Mouse (Mus musculus) liver, embryonic 15.5 days (tissue): ENCODE measurements around the gene Cyb561d1. TPM values are rescaled to one million over a fixed set of nuclear protein-coding genes. Genes with fewer than 3 reads are reported as not detected.

Experiments
- ATAC-seq: fragments of 200-750 bp; cut with Nextera tagmentation; 2 replicates; pipeline ENCODE4 v1.8.0; 2017; ENCODE audit warnings: moderate number of reproducible peaks, mild to moderate bottlenecking, moderate library complexity; ENCODE audit not compliant: insufficient read depth
- H3K27ac ChIP-seq: fragments of 300-500 bp; sonication (generic); replicated peaks from 2 replicates; pipeline ENCODE4 v1.5.1; 2015; ENCODE audit warnings: mild to moderate bottlenecking, inconsistent platforms
- H3K27me3 ChIP-seq: fragments of 300-500 bp; sonication (generic); 2 replicates; pipeline ENCODE4 v1.6.1; 2015; ENCODE audit warnings: mild to moderate bottlenecking, inconsistent platforms
- H3K36me3 ChIP-seq: fragments of 300-500 bp; sonication (generic); replicated peaks from 2 replicates; pipeline ENCODE4 v1.6.1; 2015; ENCODE audit warnings: moderate library complexity, mild to moderate bottlenecking, inconsistent platforms
- H3K4me1 ChIP-seq: fragments of 300-500 bp; sonication (generic); replicated peaks from 2 replicates; pipeline ENCODE4 v1.6.1; 2015; ENCODE audit warnings: inconsistent platforms
- H3K4me2 ChIP-seq: fragments of 300-500 bp; sonication (generic); 2 replicates; pipeline ENCODE4 v1.6.1; 2015; ENCODE audit warnings: moderate library complexity, mild to moderate bottlenecking, inconsistent platforms
- H3K4me3 ChIP-seq: fragments of 300-500 bp; sonication (generic); replicated peaks from 2 replicates; pipeline ENCODE4 v1.5.1; 2015; ENCODE audit warnings: mild to moderate bottlenecking, inconsistent platforms
- H3K9ac ChIP-seq: fragments of 300-500 bp; sonication (generic); 2 replicates; pipeline ENCODE4 v1.6.1; 2015; ENCODE audit warnings: moderate library complexity, mild to moderate bottlenecking, inconsistent platforms
- H3K9me3 ChIP-seq: fragments of 300-500 bp; sonication (generic); replicated peaks from 2 replicates; pipeline ENCODE4 v1.6.1; 2016; ENCODE audit warnings: inconsistent platforms
- WGBS: fragments of 180-500 bp; shearing (Covaris S2); methylation state at CpG from one replicate; pipeline ENCODE4 v1.1.7; 2015; ENCODE audit warnings: mixed read lengths; ENCODE audit not compliant: insufficient replicate concordance; 5-methylcytosine and 5-hydroxymethylcytosine counted together
- polyA plus RNA-seq: library from polyadenylated mRNA; unstranded; fragments of >200 nt; fragmentation: Nextera tagmentation; extraction: Ambion mirVana; gene quantifications from 2 replicates; pipeline ENCODE4 v1.2.1, GENCODE M21; 2015

The Cyb561d1 gene
- polyA plus RNA-seq, 1 experiment from 2014 or later: 2.2 TPM

DNA sequence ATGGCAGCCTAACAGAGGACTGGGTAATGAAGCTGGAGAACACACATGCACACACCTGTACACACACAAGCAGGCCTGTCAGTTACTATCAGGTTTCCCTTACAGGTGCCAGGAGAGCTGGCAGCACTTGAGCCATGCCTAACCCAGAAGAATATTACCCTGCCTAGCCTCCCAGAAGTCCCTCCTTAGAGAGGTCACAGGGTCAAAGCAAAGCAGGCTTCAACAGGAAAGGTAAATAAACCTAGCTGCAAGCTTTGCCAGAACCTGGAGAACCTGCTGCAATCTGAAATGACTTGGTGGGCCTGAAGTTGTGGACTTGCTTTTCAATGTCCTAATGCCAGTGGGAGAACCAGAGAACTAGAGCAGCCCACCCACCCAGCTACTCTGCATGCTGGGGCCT is 1.5 kb upstream of the Cyb561d1 start:
- Histone ChIP-seq H3K4me2 (no peak overlapping the region), H3K27me3 (no peaks in the 10 kb centered on the region), H3K27ac (no peak overlapping the region), H3K4me3 (no peak overlapping the region), H3K4me1 (peaks cover 31% of the 10 kb centered on the region), H3K9ac (no peak overlapping the region), H3K9me3 (no peaks in the 10 kb centered on the region), H3K36me3 (peaks cover 5% of the 10 kb centered on the region)
- no peak for ATAC-seq

DNA sequence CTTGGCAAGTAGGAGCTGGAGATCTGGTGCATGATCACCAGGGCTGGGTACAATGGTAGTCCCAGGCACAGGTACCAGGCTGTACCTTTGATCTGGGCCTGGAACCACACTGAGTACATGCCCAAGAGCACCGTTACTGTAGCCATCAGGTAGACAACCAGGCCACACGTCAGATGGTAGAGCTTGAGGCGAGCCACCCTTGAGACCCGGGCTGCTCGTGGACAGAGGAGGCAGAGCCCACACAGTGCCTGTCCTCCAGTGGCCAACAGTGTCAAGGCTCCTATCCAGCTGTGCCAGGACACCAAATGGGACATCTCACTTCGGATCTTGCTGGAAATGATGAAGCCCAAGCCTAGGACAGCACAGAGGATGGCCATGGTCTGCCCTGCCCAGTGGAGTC is 1.8 kb downstream of the Cyb561d1 start:
- WGBS: 86% methylated on average over 6 of the region's 6 CpGs
- Histone ChIP-seq H3K27ac (peak overlapping the region; percentile 95; the same call in 1 of the 2 replicates), H3K9ac (no peak overlapping the region), H3K27me3 (no peaks in the 10 kb centered on the region), H3K4me3 (peak overlapping the region; percentile 85), H3K9me3 (no peaks in the 10 kb centered on the region), H3K36me3 (no peaks in the 10 kb centered on the region), H3K4me2 (peak overlapping the region; percentile 77), H3K4me1 (peaks cover 48% of the 10 kb centered on the region)
- ATAC-seq: no peak

DNA sequence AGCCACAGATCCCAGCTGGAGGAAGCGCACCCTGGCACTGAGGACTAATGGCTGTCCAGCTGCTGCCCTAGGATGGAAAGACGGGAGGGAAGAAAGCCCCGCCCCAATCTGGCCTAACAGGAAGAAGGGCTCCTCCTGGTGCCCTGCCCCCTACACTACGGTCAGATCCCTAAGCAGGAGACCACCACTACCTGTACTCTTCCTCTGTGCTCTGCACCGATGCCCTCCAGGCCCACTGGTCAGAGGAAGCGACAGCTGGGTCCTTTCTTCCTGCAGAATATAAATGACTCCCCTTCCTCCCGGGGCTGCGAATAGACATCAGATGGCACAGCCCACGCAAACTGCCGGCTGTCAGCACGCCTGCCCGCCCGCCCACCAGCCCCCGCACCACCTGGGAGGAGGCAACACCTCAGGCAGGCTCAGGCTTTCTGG is 3.9 kb downstream of the Cyb561d1 start:
- 44% methylated on average over 14 of the region's 14 CpGs for WGBS
- H3K36me3 ChIP-seq: no peaks in the 10 kb centered on the region
- no peak overlapping the region for H3K4me3 ChIP-seq
- H3K9me3 ChIP-seq: no peaks in the 10 kb centered on the region
- H3K27me3 ChIP-seq: no peaks in the 10 kb centered on the region
- H3K27ac ChIP-seq: no peak overlapping the region
- H3K4me2 ChIP-seq: no peak overlapping the region
- no peak for ATAC-seq
- H3K9ac ChIP-seq: no peak overlapping the region
- peaks cover 46% of the 10 kb centered on the region for H3K4me1 ChIP-seq

DNA sequence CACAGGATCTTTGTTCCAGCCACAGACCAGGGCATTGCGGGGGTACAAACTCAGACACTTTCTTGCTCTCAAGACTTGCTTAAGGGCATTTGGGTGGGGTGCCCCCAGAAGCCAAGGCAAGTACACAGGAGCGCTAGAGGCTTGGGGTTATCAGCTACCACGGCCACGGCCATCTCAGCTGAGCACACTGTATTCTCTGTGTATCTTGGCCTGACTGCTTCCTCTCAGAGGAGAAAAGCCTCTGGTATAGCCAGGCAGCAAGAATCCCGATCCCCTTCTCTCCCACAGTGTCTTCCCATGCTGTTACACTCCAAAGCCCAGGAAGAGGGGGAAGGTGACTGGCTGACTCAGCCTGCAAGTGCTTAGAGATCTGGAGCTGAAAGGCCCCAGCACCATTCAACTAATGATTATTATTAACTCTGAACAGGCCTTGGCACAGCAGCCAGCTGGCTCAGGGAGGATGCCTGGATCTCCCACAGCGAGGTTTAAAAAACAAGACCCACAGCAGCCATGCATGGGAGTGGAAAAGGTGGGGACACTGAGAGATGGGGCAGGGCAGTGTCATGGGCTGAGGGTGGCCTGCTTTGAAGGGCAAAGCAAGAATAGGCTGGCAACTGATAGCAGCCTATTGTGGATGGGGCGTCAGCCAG is 4.9 kb downstream of the Cyb561d1 start:
- no peak overlapping the region for H3K27ac ChIP-seq
- 47% methylated on average over 7 of the region's 7 CpGs for WGBS

DNA sequence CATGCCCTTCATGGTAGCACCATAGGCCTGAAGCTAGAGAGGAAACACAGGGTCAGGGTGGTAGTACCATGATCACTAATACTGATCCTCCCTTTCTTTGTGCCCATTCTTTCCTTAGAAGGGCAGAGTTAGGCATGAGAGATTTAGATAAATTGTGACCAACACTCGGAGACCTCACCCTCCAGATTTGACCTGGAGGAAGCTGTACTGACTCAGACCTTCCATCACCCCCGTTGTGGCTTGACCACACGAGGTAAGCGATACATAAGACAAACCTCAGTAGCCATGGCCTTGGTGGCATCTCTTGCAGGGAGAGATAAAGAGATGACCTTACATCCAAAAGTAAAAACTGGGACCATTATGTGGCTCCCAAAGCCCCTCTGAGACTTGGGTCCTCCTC is 5.7 kb downstream of the Cyb561d1 start:
- Histone ChIP-seq H3K4me2 (no peak overlapping the region), H3K27ac (no peak overlapping the region), H3K27me3 (no peaks in the 10 kb centered on the region), H3K4me3 (no peak overlapping the region), H3K9me3 (no peaks in the 10 kb centered on the region), H3K9ac (no peak overlapping the region), H3K4me1 (peaks cover 32% of the 10 kb centered on the region), H3K36me3 (no peaks in the 10 kb centered on the region)
- 55% methylated on average over 4 of the region's 4 CpGs for WGBS
- no peak for ATAC-seq

More for the DNA sequence above, 4.9 kb downstream of the Cyb561d1 start:
- H3K27me3 ChIP-seq: no peaks in the 10 kb centered on the region
- no peaks in the 10 kb centered on the region for H3K9me3 ChIP-seq
- H3K4me3 ChIP-seq: no peak overlapping the region
- no peaks in the 10 kb centered on the region for H3K36me3 ChIP-seq
- no peak overlapping the region for H3K9ac ChIP-seq
- ATAC-seq: no peak
- no peak overlapping the region for H3K4me2 ChIP-seq
- H3K4me1 ChIP-seq: peaks cover 38% of the 10 kb centered on the region

DNA sequence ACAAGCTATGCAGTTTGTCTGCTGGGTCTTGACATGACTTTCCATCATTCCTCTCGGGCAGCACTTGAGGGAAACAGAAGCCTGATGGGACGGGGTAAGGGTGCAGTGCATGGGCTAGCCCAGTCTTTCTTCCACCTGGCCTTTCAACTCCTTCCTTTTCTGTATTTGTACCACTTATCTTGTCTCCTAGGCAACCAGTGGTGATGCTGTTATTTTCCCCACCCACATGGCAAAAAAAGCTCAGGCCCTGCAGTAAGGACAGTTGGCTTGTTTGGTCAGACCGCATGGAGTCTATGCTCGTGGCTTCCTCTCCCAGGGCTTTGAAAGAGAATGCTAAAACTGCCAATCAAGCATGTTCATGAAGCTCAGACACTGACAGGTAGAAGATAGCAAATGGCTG is 7.3 kb downstream of the Cyb561d1 start:
- 52% methylated on average over 4 of the region's 4 CpGs for WGBS
- Histone ChIP-seq H3K27ac (no peak overlapping the region), H3K36me3 (no peaks in the 10 kb centered on the region), H3K27me3 (peaks cover 4% of the 10 kb centered on the region; the same call in 1 of the 2 replicates), H3K4me2 (no peak overlapping the region), H3K4me3 (no peak overlapping the region), H3K4me1 (peaks cover 18% of the 10 kb centered on the region), H3K9me3 (no peaks in the 10 kb centered on the region), H3K9ac (no peak overlapping the region)
- ATAC-seq: no peak

DNA sequence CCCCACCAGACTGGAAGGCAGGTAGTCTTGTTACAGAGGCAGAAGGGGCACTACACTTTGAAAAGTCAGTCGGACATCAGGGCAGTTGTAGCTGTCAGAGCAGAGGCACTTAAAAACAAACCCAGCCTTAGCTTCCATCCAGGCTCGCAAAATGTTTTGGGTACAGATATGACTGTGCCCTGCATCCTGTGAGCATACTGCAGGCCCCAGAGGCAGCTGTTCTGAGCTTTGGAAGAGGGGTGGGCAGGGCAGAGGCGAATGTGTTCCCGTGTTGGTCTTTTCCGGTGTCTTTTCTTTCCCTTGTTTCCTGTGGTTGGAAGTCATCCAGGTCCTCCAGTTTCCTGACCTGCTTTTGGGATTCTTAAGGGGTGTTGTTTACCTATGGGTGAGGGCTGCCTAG is 11.1 kb downstream of the Cyb561d1 start:
- no peak overlapping the region for H3K9ac ChIP-seq

DNA sequence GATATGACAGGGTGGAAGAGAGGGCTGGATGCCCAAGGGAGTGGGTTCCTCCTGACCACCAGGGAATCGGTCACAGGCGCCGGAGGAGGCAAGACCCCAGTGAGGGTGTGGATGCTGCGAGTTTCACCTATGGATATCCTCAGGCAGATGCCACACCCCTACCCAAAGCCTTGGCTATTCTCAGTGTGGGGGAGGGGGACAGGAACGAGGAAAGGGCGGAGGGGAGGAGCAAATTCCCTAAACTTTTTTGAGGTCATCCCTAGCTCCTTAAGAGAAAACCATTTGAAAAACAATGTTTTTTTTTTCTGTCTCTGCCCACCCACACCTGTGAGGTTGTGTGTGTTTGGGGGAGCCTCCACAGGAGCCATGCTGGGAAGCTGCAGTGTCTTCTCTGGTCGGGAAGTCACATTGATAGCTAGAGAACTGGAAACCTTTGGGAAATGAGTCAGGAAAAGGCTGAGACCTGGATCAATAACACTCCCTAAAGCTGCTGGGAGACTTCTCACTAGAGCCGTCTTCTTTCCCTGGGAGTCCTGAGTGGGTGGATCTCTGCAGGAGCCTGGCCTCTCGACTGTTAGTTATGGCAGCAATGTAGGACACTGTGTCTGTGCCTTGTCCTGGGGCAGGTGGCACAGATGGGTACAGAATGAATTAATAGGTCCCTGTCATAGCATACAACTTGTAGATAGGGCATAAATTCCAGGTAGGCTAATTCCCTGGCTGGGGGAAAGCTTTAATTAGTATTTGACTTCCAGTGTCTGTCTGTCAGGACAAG is 12.1 kb downstream of the Cyb561d1 start:
- no peak overlapping the region for H3K4me2 ChIP-seq
- H3K9me3 ChIP-seq: no peaks in the 10 kb centered on the region
- peaks cover 52% of the 10 kb centered on the region for H3K27me3 ChIP-seq
- peaks cover 15% of the 10 kb centered on the region for H3K4me1 ChIP-seq
- 62% methylated on average over 9 of the region's 9 CpGs for WGBS
- H3K4me3 ChIP-seq: no peak overlapping the region
- no peak overlapping the region for H3K27ac ChIP-seq
- no peaks in the 10 kb centered on the region for H3K36me3 ChIP-seq
- no peak for ATAC-seq
- H3K9ac ChIP-seq: no peak overlapping the region

More for the DNA sequence above, 11.1 kb downstream of the Cyb561d1 start:
- no peak for ATAC-seq
- Histone ChIP-seq H3K4me3 (no peak overlapping the region), H3K27me3 (peaks cover 42% of the 10 kb centered on the region), H3K36me3 (no peaks in the 10 kb centered on the region), H3K4me2 (no peak overlapping the region), H3K4me1 (peaks cover 15% of the 10 kb centered on the region), H3K9me3 (no peaks in the 10 kb centered on the region), H3K27ac (no peak overlapping the region)
- WGBS: 37% methylated on average over 5 of the region's 5 CpGs

DNA sequence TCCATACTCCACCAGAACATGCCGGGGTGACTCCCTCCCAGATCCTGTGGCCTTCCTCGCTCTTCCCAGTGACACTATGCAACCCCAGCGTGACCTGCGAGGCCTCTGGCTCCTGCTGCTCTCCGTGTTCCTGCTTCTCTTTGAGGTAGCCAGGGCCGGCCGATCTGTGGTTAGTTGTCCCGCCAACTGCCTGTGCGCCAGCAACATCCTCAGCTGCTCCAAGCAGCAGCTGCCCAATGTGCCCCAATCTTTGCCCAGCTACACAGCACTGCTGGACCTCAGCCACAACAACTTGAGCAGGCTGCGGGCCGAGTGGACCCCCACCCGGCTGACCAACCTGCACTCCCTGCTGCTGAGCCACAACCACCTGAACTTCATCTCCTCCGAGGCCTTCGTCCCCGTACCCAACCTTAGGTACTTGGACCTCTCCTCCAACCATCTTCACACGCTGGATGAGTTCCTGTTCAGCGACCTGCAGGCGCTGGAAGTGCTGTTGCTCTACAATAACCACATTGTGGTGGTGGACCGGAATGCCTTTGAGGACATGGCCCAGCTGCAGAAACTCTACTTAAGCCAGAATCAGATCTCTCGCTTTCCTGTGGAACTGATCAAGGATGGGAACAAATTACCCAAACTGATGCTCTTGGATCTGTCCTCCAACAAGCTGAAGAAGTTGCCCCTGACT is 13.8 kb downstream of the Cyb561d1 start:
- H3K27ac ChIP-seq: no peak overlapping the region
- H3K4me2 ChIP-seq: peak overlapping the region; percentile 88
- H3K9ac ChIP-seq: no peak overlapping the region
- no peak for ATAC-seq
- H3K4me3 ChIP-seq: peak overlapping the region; percentile 66; the same call in 1 of the 2 replicates
- H3K36me3 ChIP-seq: no peaks in the 10 kb centered on the region
- peaks cover 15% of the 10 kb centered on the region for H3K4me1 ChIP-seq
- peaks cover 62% of the 10 kb centered on the region for H3K27me3 ChIP-seq
- no peaks in the 10 kb centered on the region for H3K9me3 ChIP-seq
- 47% methylated on average over 20 of the region's 20 CpGs for WGBS

DNA sequence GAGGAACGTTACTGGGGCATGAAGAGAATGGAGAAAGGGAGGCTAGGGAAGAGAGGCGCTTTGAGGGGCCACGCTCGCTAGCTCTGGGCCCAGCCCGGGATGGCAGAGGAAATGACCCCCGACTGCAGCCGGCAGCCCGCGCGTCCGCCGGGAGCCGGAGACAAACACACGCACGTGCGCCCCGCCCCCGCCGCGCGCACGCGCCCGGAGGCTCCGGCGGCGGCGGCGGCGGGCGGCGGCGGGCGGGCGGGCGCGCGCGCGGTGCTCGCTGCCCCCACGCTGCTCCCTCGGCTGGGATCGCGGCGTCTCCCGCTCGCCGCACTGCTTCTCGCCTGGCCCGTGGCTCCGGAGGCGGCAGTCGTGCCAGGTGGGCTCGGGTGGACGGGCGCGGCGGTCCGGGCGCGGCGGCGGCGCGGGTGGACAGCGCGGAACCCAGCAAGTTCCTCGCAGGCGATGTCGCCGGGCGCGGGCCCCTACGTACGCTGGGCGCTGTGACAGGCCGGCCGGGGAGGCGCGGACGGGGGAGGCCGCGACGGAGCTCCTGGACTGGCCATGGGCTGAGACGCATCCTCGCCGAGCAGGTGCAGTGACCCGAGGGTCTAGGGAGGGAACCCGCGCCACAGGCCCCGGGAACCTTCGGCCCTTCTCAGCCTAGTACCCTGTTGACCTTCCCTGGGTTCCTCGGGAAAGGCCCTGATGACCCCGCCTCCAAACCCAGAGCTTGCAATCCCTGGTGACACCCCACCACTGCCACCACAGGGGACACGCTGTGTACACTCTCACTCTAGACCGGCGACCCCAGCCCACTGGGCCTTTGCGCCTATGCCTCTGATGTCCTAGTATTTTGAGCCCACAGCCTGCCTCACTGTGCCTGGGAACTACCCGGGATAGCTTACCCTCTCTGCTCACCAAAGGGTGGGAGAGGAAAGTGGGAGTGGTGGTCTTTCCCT is 14.6 kb downstream of the Cyb561d1 start, which contains the start of gene Amigo1:
Gene Amigo1 (plus strand): TSS at position 238 of the 950 bp plus-strand sequence.
- H3K4me2 ChIP-seq: peak within 1 kb of the TSS; percentile 88
- peak within 1 kb of the TSS; percentile 66 for H3K4me3 ChIP-seq
- no peaks in the 10 kb centered on the region for H3K9me3 ChIP-seq
- H3K27ac ChIP-seq: no peak within 1 kb of the TSS
- H3K9ac ChIP-seq: peak within 1 kb of the TSS; percentile 45; the same call in 1 of the 2 replicates
- 3% methylated on average over 41 of the region's 100 CpGs for WGBS
- ATAC-seq: peak; percentile 56
- H3K27me3 ChIP-seq: peaks cover 62% of the 10 kb centered on the region
- H3K36me3 ChIP-seq: no peaks in the 10 kb centered on the region
- H3K4me1 ChIP-seq: peaks cover 15% of the 10 kb centered on the region
